Mouse (Mus musculus) spleen, embryonic (tissue): ENCODE results near the gene Lrrc40.
"Not testable (repeated sequence)": the region's sequence is repeated elsewhere in the genome, so short reads cannot be mapped to it uniquely, and the experiment has no call there.

ENCODE experiments used
- CTCF ChIA-PET: fragments of 350-600 bp; sonication (Branson Sonifier 250); formaldehyde crosslinking; loops from one replicate; lab custom pipeline; 2022; lab: Charles Lee

The Lrrc40 gene

DNA sequence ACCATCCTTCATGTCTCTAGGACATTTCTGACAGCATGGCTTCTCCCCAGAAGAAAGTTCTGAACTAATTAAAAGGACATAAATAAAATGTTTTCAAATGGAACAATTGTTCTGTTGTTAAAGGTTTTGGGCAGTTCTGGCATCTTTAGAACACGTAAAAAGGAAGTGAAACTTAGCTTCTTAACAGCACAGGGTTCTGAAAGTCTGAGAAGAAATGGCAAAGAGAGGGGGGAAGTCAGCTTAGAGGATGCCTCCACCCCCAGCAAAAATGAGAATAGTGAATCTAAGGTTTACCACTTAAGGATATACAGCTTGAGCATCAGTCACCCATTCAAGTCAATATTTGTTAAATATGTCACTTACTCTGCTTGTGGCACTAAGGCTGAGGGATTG lies 40.9 kb downstream of the Lrrc40 start:
- CTCF ChIA-PET, result interaction anchor here (0.5 kb wide), 1 partner anchor 13 kb away, joined by 3 read pairs; no protein-coding TSS in a partner anchor

DNA sequence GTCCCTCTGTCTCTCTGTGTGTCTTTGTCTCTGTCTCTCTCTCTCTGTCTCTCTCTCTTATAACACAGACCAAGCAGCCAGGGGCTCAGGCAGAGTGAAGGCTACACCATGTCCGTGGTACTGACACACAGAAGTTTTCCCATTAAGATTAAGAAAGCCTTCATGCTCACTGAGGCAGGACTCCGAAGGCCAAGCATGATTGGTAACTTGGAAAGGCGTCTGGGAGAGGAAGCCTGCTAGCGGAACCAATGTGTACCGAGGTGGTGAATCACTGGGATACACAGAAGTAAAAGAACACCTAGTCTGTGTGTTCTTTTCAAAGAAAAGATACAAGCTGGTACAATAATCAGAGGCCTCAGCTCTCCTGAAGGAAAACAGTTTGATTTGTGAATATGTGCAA lies 41.4 kb downstream of the Lrrc40 start:
- CTCF ChIA-PET, result no interaction called here

DNA sequence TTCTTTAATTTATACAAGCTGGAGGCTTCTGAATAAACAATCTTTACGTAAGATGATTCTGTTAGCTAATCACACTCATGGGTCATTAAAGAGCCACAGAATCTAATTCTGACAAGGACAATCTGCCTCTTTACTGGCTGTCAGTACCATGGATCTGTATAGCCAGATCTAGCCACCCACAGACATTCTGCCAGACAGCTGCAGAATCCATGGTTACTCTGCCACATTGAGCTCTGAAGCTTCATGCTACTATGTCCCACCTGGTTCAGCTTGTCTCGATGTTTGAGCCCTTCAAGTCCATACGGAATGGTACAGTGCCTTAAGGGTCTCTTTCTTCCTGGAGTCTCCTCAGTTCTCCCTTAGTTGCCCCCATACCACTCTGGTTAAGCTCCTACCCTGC lies 55.1 kb downstream of the Lrrc40 start:
- CTCF ChIA-PET, result interaction anchor here (0.5 kb wide), 1 partner anchor 55 kb away, joined by 3 read pairs; the partner anchor contains the start of genes Lrrc40 and Srsf11

DNA sequence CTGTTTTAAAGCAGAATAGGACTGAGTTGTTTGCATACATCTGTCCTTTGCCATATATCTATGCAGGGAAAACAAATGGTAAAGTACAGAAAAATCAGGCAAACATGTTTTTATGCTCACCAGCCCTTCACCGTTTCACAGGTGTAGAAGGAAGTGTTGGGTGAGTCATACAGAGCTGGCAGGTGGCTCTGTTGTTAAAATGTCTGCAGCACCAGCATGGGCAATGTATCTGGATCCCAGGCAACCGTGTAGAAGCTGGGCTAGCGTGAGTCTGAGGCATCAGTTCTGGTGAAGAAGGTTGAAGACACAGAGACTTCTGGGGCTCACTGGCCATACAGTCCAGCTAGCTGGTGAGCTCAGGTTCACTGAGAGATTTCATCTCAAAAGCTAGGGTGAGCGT lies 57.5 kb downstream of the Lrrc40 start:
- CTCF ChIA-PET, result no interaction called here

DNA sequence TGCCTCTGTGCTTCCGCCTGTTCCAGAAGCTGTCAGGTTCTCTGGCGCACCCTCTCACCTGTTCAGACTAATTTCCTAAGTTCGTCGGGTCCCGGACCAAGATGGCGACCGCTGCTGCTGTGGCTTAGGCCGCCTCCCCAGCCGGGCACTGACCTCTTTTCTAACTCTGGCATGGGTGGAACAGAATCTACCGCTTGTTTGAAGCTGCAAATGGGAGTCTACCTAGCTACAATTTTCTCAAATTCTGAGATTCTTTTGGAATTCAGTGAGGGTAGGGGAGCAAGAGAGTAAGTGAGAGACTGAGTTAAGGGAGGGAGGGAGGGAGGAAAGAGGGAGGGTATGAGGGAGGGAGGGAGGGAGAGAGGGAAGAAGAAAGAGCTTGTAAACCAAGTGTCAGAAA lies 65.6 kb downstream of the Lrrc40 start:
- CTCF ChIA-PET, result not testable (repeated sequence)

DNA sequence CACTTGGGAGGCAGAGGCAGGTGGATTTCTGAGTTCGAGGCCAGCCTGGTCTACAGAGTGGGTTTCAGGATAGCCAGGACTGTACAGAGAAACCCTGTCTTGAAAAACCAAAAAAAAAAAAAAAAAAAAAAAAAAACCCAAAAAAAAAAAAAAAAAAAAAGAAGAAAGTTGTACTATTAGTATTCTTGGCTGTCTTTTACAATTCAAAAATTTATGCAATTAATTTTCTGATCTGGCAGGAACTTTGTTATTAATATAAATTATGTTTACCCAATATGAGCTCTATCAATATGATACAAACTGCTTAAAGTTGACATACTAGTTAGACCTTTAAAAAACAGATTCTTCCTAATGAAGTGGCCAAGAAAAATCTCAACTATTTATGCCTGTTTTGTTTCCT lies 66.1 kb downstream of the Lrrc40 start:
- CTCF ChIA-PET, result not testable (repeated sequence)

DNA sequence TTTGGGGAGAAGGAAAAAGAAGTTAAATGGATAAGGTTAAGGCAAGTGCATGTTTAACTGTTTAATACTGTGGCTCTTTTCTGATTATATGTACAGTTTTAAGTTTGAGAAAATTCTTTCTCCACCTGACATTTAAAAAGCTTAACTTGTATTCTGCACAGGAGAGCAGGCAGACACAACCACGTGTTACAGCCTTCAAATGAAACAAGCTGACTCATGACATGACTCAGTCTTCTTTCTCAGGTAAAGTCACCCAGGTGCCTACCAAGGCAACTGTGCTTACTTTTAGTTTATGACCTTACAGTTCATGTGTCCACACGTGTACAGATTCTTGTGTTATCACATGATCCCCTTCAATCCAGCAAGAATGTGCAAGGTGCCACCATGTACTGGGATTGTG lies 67.0 kb downstream of the Lrrc40 start:
- CTCF ChIA-PET, result no interaction called here

DNA sequence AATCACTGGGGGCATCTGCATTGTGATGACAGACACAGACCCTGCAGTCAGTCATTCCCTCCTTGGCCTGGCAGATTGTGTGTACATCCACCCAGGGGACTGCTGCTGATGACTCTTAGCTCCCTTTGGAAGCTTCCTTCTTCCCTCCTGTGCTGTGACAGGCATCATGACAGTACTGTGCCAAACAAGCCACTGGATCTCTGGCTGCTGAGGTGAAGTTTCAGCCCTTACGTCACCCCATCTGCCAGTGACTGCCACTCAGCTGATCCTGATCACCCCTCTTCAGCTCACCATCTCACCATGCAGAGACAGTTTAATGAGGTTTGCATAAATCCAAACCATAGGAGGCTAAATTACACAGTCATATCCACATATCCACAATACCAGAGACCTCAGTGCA lies 68.8 kb downstream of the Lrrc40 start:
- CTCF ChIA-PET, result no interaction called here
